Mouse (Mus musculus) forebrain, embryonic 16.5 days (tissue): ENCODE data around the gene Hps5. TPM values are rescaled to one million over a fixed set of nuclear protein-coding genes. Genes with fewer than 3 reads are reported as not detected.
A peak's percentile ranks its signal among the peaks of the same experiment; 100 is the strongest.
"Not testable (repeated sequence)": the region's sequence is repeated elsewhere in the genome, so short reads cannot be mapped to it uniquely, and the experiment has no call there.

ENCODE experiments used
- ATAC-seq: fragments of 200-750 bp; cut with Nextera tagmentation; 2 replicates; pipeline ENCODE4 v1.8.0; 2017; ENCODE audit warnings: mild to moderate bottlenecking, moderate library complexity
- H3K27ac ChIP-seq: fragments of 300-500 bp; sonication (generic); 2 replicates; pipeline ENCODE4 v1.5.1; 2014; ENCODE audit warnings: low read length, control low read depth
- H3K27me3 ChIP-seq: fragments of 300-500 bp; sonication (generic); replicated peaks from 2 replicates; pipeline ENCODE4 v1.6.1; 2014; ENCODE audit warnings: low read length; ENCODE audit not compliant: control insufficient read depth, insufficient read depth
- H3K36me3 ChIP-seq: fragments of 300-500 bp; sonication (generic); 2 replicates; pipeline ENCODE4 v1.6.1; 2014; ENCODE audit not compliant: control insufficient read depth, insufficient read depth
- H3K4me1 ChIP-seq: fragments of 300-500 bp; sonication (generic); replicated peaks from 2 replicates; pipeline ENCODE4 v1.6.1; 2014; ENCODE audit warnings: low read length; ENCODE audit not compliant: control insufficient read depth, insufficient read depth
- H3K4me2 ChIP-seq: fragments of 300-500 bp; sonication (generic); 2 replicates; pipeline ENCODE4 v1.6.1; 2014; ENCODE audit warnings: mild to moderate bottlenecking, low read length, control low read depth
- H3K4me3 ChIP-seq: fragments of 300-500 bp; sonication (generic); replicated peaks from 2 replicates; pipeline ENCODE4 v1.5.1; 2014; ENCODE audit warnings: mild to moderate bottlenecking, low read length, control low read depth
- H3K9ac ChIP-seq: fragments of 300-500 bp; sonication (generic); replicated peaks from 2 replicates; pipeline ENCODE4 v1.6.1; 2014; ENCODE audit warnings: low read depth, low read length, control low read depth
- H3K9me3 ChIP-seq: fragments of 300-500 bp; sonication (generic); 2 replicates; pipeline ENCODE4 v1.6.1; 2016; ENCODE audit warnings: low read length; ENCODE audit not compliant: control insufficient read depth
- WGBS: fragments of 180-500 bp; shearing (Covaris S2); extraction: QIAGEN DNeasy Blood & Tissue Kit; methylation state at CpG from one replicate; pipeline ENCODE4 v1.1.7; 2014; 5-methylcytosine and 5-hydroxymethylcytosine counted together
- polyA plus RNA-seq: library from polyadenylated mRNA; unstranded; fragments of >200 nt; fragmentation: Nextera tagmentation; extraction: Ambion mirVana; gene quantifications from 2 replicates; pipeline ENCODE4 v1.2.1, GENCODE M21; 2015

The Hps5 gene
- polyA plus RNA-seq, 1 experiment from 2014 or later = 16.9 TPM

GRCm38 (mm10) chr7:46838891-46839302 is 43.0 kb upstream of the Hps5 start:
- no peaks in the 10 kb centered on the region; the same call in 1 of the 2 replicates for H3K27me3 ChIP-seq
- H3K4me3 ChIP-seq = no peak overlapping the region
- peaks cover 24% of the 10 kb centered on the region for H3K4me1 ChIP-seq
- 5% methylated on average over 8 of the region's 8 CpGs for WGBS
- H3K4me2 ChIP-seq = peak overlapping the region; percentile 42
- no peaks in the 10 kb centered on the region for H3K36me3 ChIP-seq
- ATAC-seq = peak; percentile 92
- H3K27ac ChIP-seq = peak overlapping the region; percentile 82
- no peaks in the 10 kb centered on the region for H3K9me3 ChIP-seq
- peak overlapping the region; percentile 41 for H3K9ac ChIP-seq

GRCm38 (mm10) chr7:46838104-46838671 is 42.3 kb upstream of the Hps5 start:
- peak; percentile 80 for ATAC-seq
- WGBS = 2% methylated on average over 9 of the region's 9 CpGs
- H3K27ac ChIP-seq = peak overlapping the region; percentile 82

GRCm38 (mm10) chr7:46837073-46837472 is 41.2 kb upstream of the Hps5 start:
- Histone ChIP-seq H3K4me1 (peaks cover 24% of the 10 kb centered on the region), H3K27me3 (no peaks in the 10 kb centered on the region; the same call in 1 of the 2 replicates), H3K27ac (peak overlapping the region; percentile 28; the same call in 1 of the 2 replicates), H3K9ac (no peak overlapping the region), H3K9me3 (no peaks in the 10 kb centered on the region), H3K4me3 (no peak overlapping the region), H3K4me2 (no peak overlapping the region), H3K36me3 (no peaks in the 10 kb centered on the region)
- ATAC-seq = no peak
- 56% methylated on average over 5 of the region's 5 CpGs for WGBS

More at GRCm38 (mm10) chr7:46838104-46838671, 42.3 kb upstream of the Hps5 start:
- Histone ChIP-seq H3K4me1 (peaks cover 24% of the 10 kb centered on the region), H3K4me3 (no peak overlapping the region), H3K9ac (peak overlapping the region; percentile 2; the same call in 1 of the 2 replicates), H3K36me3 (no peaks in the 10 kb centered on the region), H3K9me3 (no peaks in the 10 kb centered on the region), H3K27me3 (no peaks in the 10 kb centered on the region; the same call in 1 of the 2 replicates), H3K4me2 (peak overlapping the region; percentile 42)

GRCm38 (mm10) chr7:46836357-46836756 is 40.5 kb upstream of the Hps5 start:
- Histone ChIP-seq H3K4me1 (peaks cover 24% of the 10 kb centered on the region), H3K4me2 (no peak overlapping the region), H3K36me3 (no peaks in the 10 kb centered on the region), H3K9ac (no peak overlapping the region), H3K27me3 (no peaks in the 10 kb centered on the region; the same call in 1 of the 2 replicates), H3K27ac (no peak overlapping the region), H3K4me3 (no peak overlapping the region), H3K9me3 (no peaks in the 10 kb centered on the region)
- no peak for ATAC-seq
- WGBS = 87% methylated on average over 5 of the region's 5 CpGs

- H3K27me3 ChIP-seq = no peaks in the 10 kb centered on the region
- H3K4me1 ChIP-seq = peaks cover 24% of the 10 kb centered on the region
- ATAC-seq = no peak
- no peaks in the 10 kb centered on the region for H3K9me3 ChIP-seq
- H3K9ac ChIP-seq = no peak overlapping the region
- WGBS = 29% methylated on average over 11 of the region's 14 CpGs
- no peak overlapping the region for H3K27ac ChIP-seq
- H3K4me2 ChIP-seq = no peak overlapping the region
- no peak overlapping the region for H3K4me3 ChIP-seq
- H3K36me3 ChIP-seq = no peaks in the 10 kb centered on the region
Measured at GRCm38 (mm10) chr7:46834994-46835610, 39.2 kb upstream of the Hps5 start.

- Histone ChIP-seq H3K27ac (no peak overlapping the region), H3K4me3 (no peak overlapping the region), H3K4me2 (no peak overlapping the region), H3K4me1 (peaks cover 15% of the 10 kb centered on the region), H3K9ac (no peak overlapping the region), H3K9me3 (no peaks in the 10 kb centered on the region), H3K36me3 (no peaks in the 10 kb centered on the region), H3K27me3 (no peaks in the 10 kb centered on the region)
- ATAC-seq = no peak
- WGBS = 89% methylated on average over 7 of the region's 7 CpGs
Measured at GRCm38 (mm10) chr7:46833670-46834255, 37.9 kb upstream of the Hps5 start.

GRCm38 (mm10) chr7:46833266-46833665 is 37.4 kb upstream of the Hps5 start:
- no peak for ATAC-seq
- H3K4me1 ChIP-seq = peaks cover 10% of the 10 kb centered on the region
- H3K27me3 ChIP-seq = no peaks in the 10 kb centered on the region
- H3K9ac ChIP-seq = no peak overlapping the region
- no peak overlapping the region for H3K4me2 ChIP-seq
- H3K36me3 ChIP-seq = no peaks in the 10 kb centered on the region
- 83% methylated on average over 6 of the region's 6 CpGs for WGBS
- H3K27ac ChIP-seq = no peak overlapping the region
- H3K4me3 ChIP-seq = no peak overlapping the region
- no peaks in the 10 kb centered on the region for H3K9me3 ChIP-seq

- not testable (repeated sequence) for H3K27me3 ChIP-seq, H3K9me3 ChIP-seq, H3K27ac ChIP-seq, H3K4me3 ChIP-seq, H3K9ac ChIP-seq, H3K4me2 ChIP-seq, H3K36me3 ChIP-seq, ATAC-seq, H3K4me1 ChIP-seq
- 94% methylated on average over 11 of the region's 11 CpGs for WGBS
Measured at GRCm38 (mm10) chr7:46832112-46832810, 36.4 kb upstream of the Hps5 start.

GRCm38 (mm10) chr7:46831693-46832092 is 35.8 kb upstream of the Hps5 start:
- H3K27me3 ChIP-seq = no peaks in the 10 kb centered on the region
- ATAC-seq = no peak
- no peak overlapping the region for H3K27ac ChIP-seq
- no peaks in the 10 kb centered on the region for H3K36me3 ChIP-seq
- no peak overlapping the region for H3K4me3 ChIP-seq
- H3K9ac ChIP-seq = no peak overlapping the region
- H3K4me2 ChIP-seq = no peak overlapping the region
- H3K9me3 ChIP-seq = no peaks in the 10 kb centered on the region
- H3K4me1 ChIP-seq = no peaks in the 10 kb centered on the region
- WGBS = 80% methylated on average over 8 of the region's 8 CpGs
